Mouse (Mus musculus): ENCODE results near the gene 4931406C07Rik. TPM values are rescaled to one million over a fixed set of nuclear protein-coding genes. Genes with fewer than 3 reads are reported as not detected.
"Not testable (repeated sequence)": the region's sequence is repeated elsewhere in the genome, so short reads cannot be mapped to it uniquely, and the experiment has no call there.

The 4931406C07Rik gene
- polyA plus RNA-seq, 1 experiment from 2014 or later: 6.8 TPM

- DNase-seq (ENCODE audit: low spot score): no peak
These were observed 1.0 kb upstream of the 4931406C07Rik start for GRCm38 (mm10) chr9:15307257-15307656.

GRCm38 (mm10) chr9:15305503-15306397 is 498 bp downstream of the 4931406C07Rik start, which contains the start of gene Taf1d:
TSS of gene Taf1d (plus strand) at chr9:15306214.
- H3K27me3 ChIP-seq (replicated peaks; ENCODE audit: low read depth, poor library complexity, severe bottlenecking): no peaks in the 10 kb centered on the region
- peaks cover 40% of the 10 kb centered on the region for H3K36me3 ChIP-seq (replicated peaks)
- DNase-seq (ENCODE audit: low spot score): peak; percentile 95
- no peaks in the 10 kb centered on the region for H3K9me3 ChIP-seq
- H3K4me1 ChIP-seq: peaks cover 34% of the 10 kb centered on the region
- H3K4me3 ChIP-seq: peak within 1 kb of the TSS; percentile 90
- peak within 1 kb of the TSS; percentile 98 for H3K27ac ChIP-seq (replicated peaks)
- WGBS: 13% methylated on average over 45 of the region's 45 CpGs

More at GRCm38 (mm10) chr9:15307257-15307656, 1.0 kb upstream of the 4931406C07Rik start:
- Histone ChIP-seq H3K27me3 (replicated peaks; ENCODE audit: low read depth, poor library complexity, severe bottlenecking) (no peaks in the 10 kb centered on the region), H3K36me3 (replicated peaks) (peaks cover 55% of the 10 kb centered on the region), H3K9me3 (no peaks in the 10 kb centered on the region), H3K4me3 (peak overlapping the region; percentile 90), H3K4me1 (peaks cover 26% of the 10 kb centered on the region), H3K27ac (replicated peaks) (peak overlapping the region; percentile 98)
- 9% methylated on average over 6 of the region's 6 CpGs for WGBS

- H3K27me3 ChIP-seq (replicated peaks; ENCODE audit: low read depth, poor library complexity, severe bottlenecking): no peaks in the 10 kb centered on the region
- peaks cover 11% of the 10 kb centered on the region for H3K36me3 ChIP-seq (replicated peaks)
- peaks cover 18% of the 10 kb centered on the region for H3K4me1 ChIP-seq
- 68% methylated on average over 2 of the region's 2 CpGs for WGBS
- H3K9me3 ChIP-seq: no peaks in the 10 kb centered on the region
- no peak overlapping the region for H3K27ac ChIP-seq (replicated peaks)
- DNase-seq (ENCODE audit: low spot score): no peak
- H3K4me3 ChIP-seq: no peak overlapping the region
These were observed 3.4 kb downstream of the 4931406C07Rik start for GRCm38 (mm10) chr9:15302881-15303280.

DNA sequence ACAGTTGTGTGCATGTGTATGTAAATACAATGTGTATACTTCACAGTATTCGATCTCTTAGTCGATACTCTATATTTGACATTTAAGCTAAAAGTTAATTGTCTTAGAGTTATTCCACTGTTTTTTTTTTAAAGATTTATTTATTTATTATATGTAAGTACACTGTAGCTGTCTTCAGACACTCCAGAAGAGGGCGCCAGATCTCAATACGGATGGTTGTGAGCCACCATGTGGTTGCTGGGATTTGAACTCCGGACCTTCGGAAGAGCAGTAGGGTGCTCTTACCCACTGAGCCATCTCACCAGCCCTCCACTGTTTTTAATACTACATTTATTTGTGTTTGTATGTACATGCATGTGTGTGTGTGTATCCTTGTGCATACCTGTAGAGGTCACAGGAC is 4.2 kb downstream of the 4931406C07Rik start:
- not testable (repeated sequence) for H3K27me3 ChIP-seq (replicated peaks; ENCODE audit: low read depth, poor library complexity, severe bottlenecking); H3K9me3 ChIP-seq; H3K4me3 ChIP-seq; H3K27ac ChIP-seq (replicated peaks); DNase-seq (ENCODE audit: low spot score); H3K36me3 ChIP-seq (replicated peaks); H3K4me1 ChIP-seq
- 81% methylated on average over 6 of the region's 6 CpGs for WGBS

DNA sequence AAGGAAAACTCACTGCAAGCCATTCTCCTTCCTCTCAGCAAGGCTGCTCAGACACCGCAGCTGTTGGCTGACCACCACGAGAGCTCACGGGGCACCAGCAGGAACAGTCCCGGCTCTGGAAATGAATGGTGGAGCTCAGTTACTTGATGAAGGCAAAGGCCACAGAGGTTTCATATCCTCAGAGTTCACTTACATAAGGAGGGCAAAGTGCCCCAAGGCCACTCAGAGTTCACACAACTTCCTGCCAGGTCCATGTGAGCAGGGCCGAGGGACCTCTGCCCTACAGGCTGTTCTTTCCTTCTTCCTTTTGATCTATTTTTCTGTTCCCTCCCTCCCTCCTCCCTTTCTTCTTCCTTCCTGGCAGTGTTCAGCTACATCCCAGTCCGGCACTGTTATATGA is 4.8 kb downstream of the 4931406C07Rik start:
- Histone ChIP-seq H3K4me3 (no peak overlapping the region), H3K27me3 (replicated peaks; ENCODE audit: low read depth, poor library complexity, severe bottlenecking) (no peaks in the 10 kb centered on the region), H3K9me3 (no peaks in the 10 kb centered on the region), H3K27ac (replicated peaks) (peak overlapping the region; percentile 57), H3K36me3 (replicated peaks) (no peaks in the 10 kb centered on the region), H3K4me1 (peaks cover 9% of the 10 kb centered on the region; the same call in 1 of the 2 replicates)
- WGBS: 38% methylated on average over 6 of the region's 6 CpGs
- peak; percentile 36 for DNase-seq (ENCODE audit: low spot score)

GRCm38 (mm10) chr9:15300056-15300455 is 6.2 kb downstream of the 4931406C07Rik start:
- Histone ChIP-seq H3K4me1 (peaks cover 9% of the 10 kb centered on the region; the same call in 1 of the 2 replicates), H3K9me3 (no peaks in the 10 kb centered on the region), H3K4me3 (no peak overlapping the region), H3K27me3 (replicated peaks; ENCODE audit: low read depth, poor library complexity, severe bottlenecking) (no peaks in the 10 kb centered on the region), H3K36me3 (replicated peaks) (no peaks in the 10 kb centered on the region), H3K27ac (replicated peaks) (no peak overlapping the region)
- 82% methylated on average over 5 of the region's 5 CpGs for WGBS
- DNase-seq (ENCODE audit: low spot score): no peak

DNA sequence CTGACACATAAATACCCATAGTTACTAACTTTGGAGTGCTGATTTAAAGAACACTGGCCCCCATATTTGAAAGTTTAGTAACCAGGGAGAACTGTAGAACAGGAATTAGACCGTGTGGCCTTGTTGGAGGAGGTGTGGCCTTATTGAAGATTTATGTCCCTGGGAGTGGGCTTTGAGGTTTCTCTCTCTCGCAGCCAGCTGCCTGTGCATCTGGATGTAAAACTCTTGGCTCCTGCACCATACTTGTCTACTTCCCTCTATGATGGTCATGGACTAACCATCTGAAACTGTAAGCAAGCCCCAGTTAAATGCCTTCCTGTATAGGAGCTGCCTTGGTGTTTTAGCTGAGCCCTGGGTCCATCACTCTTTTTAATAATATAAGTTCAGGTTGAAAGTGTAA is 7.8 kb downstream of the 4931406C07Rik start:
- H3K27me3 ChIP-seq (replicated peaks; ENCODE audit: low read depth, poor library complexity, severe bottlenecking): no peaks in the 10 kb centered on the region
- H3K4me3 ChIP-seq: no peak overlapping the region
- no peaks in the 10 kb centered on the region for H3K36me3 ChIP-seq (replicated peaks)
- H3K9me3 ChIP-seq: no peaks in the 10 kb centered on the region
- no peak for DNase-seq (ENCODE audit: low spot score)
- WGBS: 73% methylated on average over 2 of the region's 2 CpGs
- H3K4me1 ChIP-seq: peaks cover 9% of the 10 kb centered on the region; the same call in 1 of the 2 replicates
- H3K27ac ChIP-seq (replicated peaks): no peak overlapping the region

- WGBS: 93% methylated on average over 7 of the region's 7 CpGs
These were observed 9.1 kb downstream of the 4931406C07Rik start for GRCm38 (mm10) chr9:15297112-15297511.

DNA sequence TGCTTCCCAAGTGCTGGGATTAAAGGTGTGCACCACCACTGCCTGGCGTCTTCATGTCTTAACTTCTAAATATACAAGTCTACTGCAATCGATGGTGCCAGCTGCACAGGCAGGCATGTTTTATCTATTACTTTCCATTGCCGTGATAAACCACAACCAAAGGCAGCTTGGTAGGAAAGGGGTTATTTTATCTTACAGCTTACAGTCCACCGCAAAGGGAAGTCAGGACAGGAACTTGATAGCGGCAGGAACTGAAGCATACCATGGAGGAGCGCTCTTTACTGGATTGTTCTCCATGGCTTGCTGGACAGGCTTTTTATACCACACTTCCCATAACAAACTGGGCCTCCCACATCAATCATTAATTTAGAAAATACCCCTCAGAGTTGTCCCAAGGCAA is 17.0 kb downstream of the 4931406C07Rik start:
- Histone ChIP-seq H3K27ac (replicated peaks) (no peak overlapping the region), H3K27me3 (replicated peaks; ENCODE audit: low read depth, poor library complexity, severe bottlenecking) (no peaks in the 10 kb centered on the region)
- WGBS: 88% methylated on average over 6 of the region's 6 CpGs

More at GRCm38 (mm10) chr9:15297112-15297511, 9.1 kb downstream of the 4931406C07Rik start:
- Histone ChIP-seq H3K4me3 (no peak overlapping the region), H3K27me3 (replicated peaks; ENCODE audit: low read depth, poor library complexity, severe bottlenecking) (no peaks in the 10 kb centered on the region), H3K27ac (replicated peaks) (no peak overlapping the region), H3K4me1 (peaks cover 9% of the 10 kb centered on the region; the same call in 1 of the 2 replicates), H3K9me3 (no peaks in the 10 kb centered on the region), H3K36me3 (replicated peaks) (no peaks in the 10 kb centered on the region)
- DNase-seq (ENCODE audit: low spot score): no peak

GRCm38 (mm10) chr9:15288402-15288801 is 17.8 kb downstream of the 4931406C07Rik start:
- Histone ChIP-seq H3K27me3 (replicated peaks; ENCODE audit: low read depth, poor library complexity, severe bottlenecking) (no peaks in the 10 kb centered on the region), H3K4me3 (no peak overlapping the region), H3K36me3 (replicated peaks) (0 out of 2 replicates have a peak, but pooled peaks cover 2% of the 10 kb centered on the region), H3K4me1 (no peaks in the 10 kb centered on the region), H3K9me3 (no peaks in the 10 kb centered on the region), H3K27ac (replicated peaks) (no peak overlapping the region)
- 88% methylated on average over 3 of the region's 3 CpGs for WGBS
- DNase-seq (ENCODE audit: low spot score): no peak

More for the DNA sequence above, 17.0 kb downstream of the 4931406C07Rik start:
- no peaks in the 10 kb centered on the region for H3K9me3 ChIP-seq
- no peaks in the 10 kb centered on the region for H3K4me1 ChIP-seq
- H3K36me3 ChIP-seq (replicated peaks): 0 out of 2 replicates have a peak, but pooled peaks cover 2% of the 10 kb centered on the region
- H3K4me3 ChIP-seq: no peak overlapping the region
- no peak for DNase-seq (ENCODE audit: low spot score)

DNA sequence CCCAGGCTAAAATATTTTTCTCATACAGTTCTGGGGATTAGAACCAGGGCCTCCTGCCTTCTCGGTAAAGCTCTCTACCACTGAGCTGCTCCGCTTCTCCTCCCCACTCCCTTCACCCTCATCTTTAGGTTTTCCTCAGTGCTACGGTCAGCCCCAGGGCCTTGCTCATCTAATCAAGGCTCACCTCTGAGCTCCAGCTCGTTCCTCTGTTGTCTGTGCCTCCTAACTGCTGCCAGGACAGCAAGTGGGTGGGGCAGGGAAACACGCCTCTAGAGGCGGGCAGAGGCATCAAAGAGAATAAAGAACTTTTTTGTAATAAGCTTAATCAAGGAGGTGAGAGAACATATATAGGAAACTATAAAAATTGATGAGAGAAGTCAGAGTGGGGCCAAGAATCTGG is 18.4 kb downstream of the 4931406C07Rik start:
- DNase-seq (ENCODE audit: low spot score): no peak
- H3K4me3 ChIP-seq: no peak overlapping the region
- no peaks in the 10 kb centered on the region for H3K9me3 ChIP-seq
- 51% methylated on average over 6 of the region's 6 CpGs for WGBS
- H3K4me1 ChIP-seq: no peaks in the 10 kb centered on the region
- H3K27me3 ChIP-seq (replicated peaks; ENCODE audit: low read depth, poor library complexity, severe bottlenecking): no peaks in the 10 kb centered on the region
- H3K27ac ChIP-seq (replicated peaks): no peak overlapping the region
- H3K36me3 ChIP-seq (replicated peaks): 0 out of 2 replicates have a peak, but pooled peaks cover 2% of the 10 kb centered on the region

- no peak overlapping the region for H3K27ac ChIP-seq (replicated peaks)
- no peak overlapping the region for H3K4me3 ChIP-seq
- H3K4me1 ChIP-seq: peaks cover 8% of the 10 kb centered on the region
- 69% methylated on average over 3 of the region's 3 CpGs for whole genome bisulfite sequencing
- 0 out of 2 replicates have a peak, but pooled peaks cover under 1% of the 10 kb centered on the region for H3K36me3 ChIP-seq (replicated peaks)
- DNase-seq (ENCODE audit: low spot score): no peak
- H3K9me3 ChIP-seq: no peaks in the 10 kb centered on the region
- no peaks in the 10 kb centered on the region for H3K27me3 ChIP-seq (replicated peaks; ENCODE audit: low read depth, poor library complexity, severe bottlenecking)
These were observed 20.8 kb downstream of the 4931406C07Rik start for GRCm38 (mm10) chr9:15285443-15285842.

GRCm38 (mm10) chr9:15280491-15280879 is 25.8 kb downstream of the 4931406C07Rik start:
- H3K4me3 ChIP-seq: peak overlapping the region; percentile 99
- H3K9me3 ChIP-seq: no peaks in the 10 kb centered on the region
- DNase-seq (ENCODE audit: low spot score): no peak
- WGBS: 47% methylated on average over 5 of the region's 5 CpGs
- peaks cover 20% of the 10 kb centered on the region for H3K36me3 ChIP-seq (replicated peaks)
- peaks cover 16% of the 10 kb centered on the region for H3K4me1 ChIP-seq
- no peaks in the 10 kb centered on the region for H3K27me3 ChIP-seq (replicated peaks; ENCODE audit: low read depth, poor library complexity, severe bottlenecking)
- H3K27ac ChIP-seq (replicated peaks): peak overlapping the region; percentile 91
